Comparison of ENCODE assay signal across 11 mouse cellular contexts in the genomic region with DNA sequence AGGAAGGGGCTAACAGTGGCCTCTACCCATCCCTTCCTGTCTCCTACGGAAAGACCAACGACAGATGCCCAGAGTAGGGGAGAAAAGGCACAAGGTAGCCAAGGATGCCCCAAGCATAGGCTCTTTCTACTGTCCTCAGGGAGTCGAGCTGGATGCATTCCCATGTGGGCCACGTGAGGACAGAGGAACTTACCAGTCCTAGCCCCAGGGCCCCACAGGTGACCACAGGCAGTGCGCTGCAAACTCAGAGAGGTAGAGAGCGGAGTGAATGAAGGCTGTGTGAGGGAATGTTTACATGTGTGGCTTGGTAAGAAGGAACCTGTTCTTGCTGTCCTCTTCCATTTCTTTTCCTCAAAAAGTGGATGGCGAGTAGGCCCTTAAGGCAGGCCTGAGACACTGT. TPM values are rescaled to one million over a fixed set of nuclear protein-coding genes. Genes with fewer than 3 reads are reported as not detected.
A peak's percentile ranks its signal among the peaks of the same experiment; 100 is the strongest.
DNase-seq lines count a peak whose midpoint lies in the region; ATAC-seq and TF ChIP-seq lines count a peak whose summit lies in the region.
"Had no signal": no experiment of that assay in that cellular context is flagged by ENCODE, and none has a peak within 500 bp of the region (broad histone marks: within the 10 kb centered on the region; RNA-seq: fewer than 3 reads in every experiment).

No protein-coding gene starts in this region.

- peaks cover 18% of the 10 kb centered on the region for H3K36me3 ChIP-seq in hindbrain, embryonic 14.5 days (replicated peaks; ENCODE audit: control insufficient read depth, insufficient read depth)
- peaks cover 10% of the 10 kb centered on the region; the same call in 1 of the 2 replicates for H3K36me3 ChIP-seq in hindbrain, postnatal 0 days (ENCODE audit: insufficient read depth, low read length)
- H3K36me3 ChIP-seq in limb, embryonic 13.5 days = peaks cover 17% of the 10 kb centered on the region
- H3K36me3 ChIP-seq in forebrain, embryonic 11.5 days (ENCODE audit: control insufficient read depth, insufficient read depth, low read length) = no peaks in the 10 kb centered on the region; the same call in 1 of the 2 replicates

- H3K27ac ChIP-seq in hindbrain, embryonic 14.5 days = no peak overlapping the region
- H3K27ac ChIP-seq in hindbrain, postnatal 0 days = no peak overlapping the region
- H3K27ac ChIP-seq in limb, embryonic 13.5 days = peak overlapping the region; percentile 69; the same call in 1 of the 2 replicates
- no peak overlapping the region for H3K27ac ChIP-seq in forebrain, embryonic 11.5 days (ENCODE audit: low read depth, low read length)
- H3K27ac ChIP-seq: kidney, postnatal 0 days; midbrain, embryonic 12.5 days had no signal

- H3K4me3 ChIP-seq in hindbrain, embryonic 14.5 days (replicated peaks; ENCODE audit: low read length) = no peak overlapping the region
- H3K4me3 ChIP-seq in hindbrain, postnatal 0 days (ENCODE audit: low read length) = no peak overlapping the region
- no peak overlapping the region for H3K4me3 ChIP-seq in limb, embryonic 13.5 days
- H3K4me3 ChIP-seq in forebrain, embryonic 11.5 days (ENCODE audit: low read depth, low read length) = no peak overlapping the region
- H3K4me3 ChIP-seq: midbrain, embryonic 12.5 days had no signal

- H3K9ac ChIP-seq in hindbrain, embryonic 14.5 days = no peak overlapping the region
- H3K9ac ChIP-seq in hindbrain, postnatal 0 days (replicated peaks; ENCODE audit: low read length) = no peak overlapping the region
- no peak overlapping the region; the same call in 1 of the 2 replicates for H3K9ac ChIP-seq in limb, embryonic 13.5 days
- no peak overlapping the region for H3K9ac ChIP-seq in forebrain, embryonic 11.5 days (ENCODE audit: low read length)
- H3K9ac ChIP-seq: midbrain, embryonic 12.5 days had no signal

- 0 out of 2 replicates have a peak, but pooled peaks cover 9% of the 10 kb centered on the region for H3K4me1 ChIP-seq in hindbrain, embryonic 14.5 days (replicated peaks; ENCODE audit: control insufficient read depth, insufficient read depth, low read length)
- peaks cover 7% of the 10 kb centered on the region; the same call in 1 of the 2 replicates for H3K4me1 ChIP-seq in hindbrain, postnatal 0 days (ENCODE audit: insufficient read depth, low read length)
- peaks cover 45% of the 10 kb centered on the region for H3K4me1 ChIP-seq in limb, embryonic 13.5 days
- peaks cover 4% of the 10 kb centered on the region; the same call in 1 of the 2 replicates for H3K4me1 ChIP-seq in forebrain, embryonic 11.5 days (replicated peaks; ENCODE audit: control insufficient read depth, insufficient read depth, low read length)

- no peaks in the 10 kb centered on the region for H3K9me3 ChIP-seq in hindbrain, embryonic 14.5 days (ENCODE audit: control insufficient read depth, low read length)
- no peaks in the 10 kb centered on the region for H3K9me3 ChIP-seq in hindbrain, postnatal 0 days (ENCODE audit: low read length)
- no peaks in the 10 kb centered on the region for H3K9me3 ChIP-seq in limb, embryonic 13.5 days
- H3K9me3 ChIP-seq in forebrain, embryonic 11.5 days (ENCODE audit: control insufficient read depth, low read length) = no peaks in the 10 kb centered on the region
- H3K9me3 ChIP-seq: midbrain, embryonic 12.5 days had no signal

- no peaks in the 10 kb centered on the region for H3K27me3 ChIP-seq in hindbrain, embryonic 14.5 days (ENCODE audit: control insufficient read depth, insufficient read depth, low read length)
- no peaks in the 10 kb centered on the region for H3K27me3 ChIP-seq in hindbrain, postnatal 0 days (ENCODE audit: insufficient read depth, low read length)
- no peaks in the 10 kb centered on the region for H3K27me3 ChIP-seq in limb, embryonic 13.5 days
- no peaks in the 10 kb centered on the region for H3K27me3 ChIP-seq in forebrain, embryonic 11.5 days (ENCODE audit: control insufficient read depth, insufficient read depth, low read length)

- TF ChIP-seq CTCF in hindbrain, postnatal 0 days (IDR thresholded peaks at IDR 0.05; ENCODE audit: low read depth) = no peak

- ATAC-seq in hindbrain, embryonic 14.5 days (ENCODE audit: low FRiP score) = peak; percentile 14; the same call in 1 of the 2 replicates
- no peak for ATAC-seq in hindbrain, postnatal 0 days
- ATAC-seq in limb, embryonic 13.5 days (ENCODE audit: low FRiP score, low read depth) = no peak
- no peak for ATAC-seq in forebrain, embryonic 11.5 days (replicated peaks; ENCODE audit: low FRiP score)

- 58% methylated on average over 7 of the region's 7 CpGs for WGBS in hindbrain, embryonic 14.5 days
- 54% methylated on average over 7 of the region's 7 CpGs for WGBS in hindbrain, postnatal 0 days
- WGBS in limb, embryonic 13.5 days = 48% methylated on average over 7 of the region's 7 CpGs
- WGBS in forebrain, embryonic 11.5 days = 68% methylated on average over 7 of the region's 7 CpGs

- no peak overlapping the region for H3K4me2 ChIP-seq in hindbrain, embryonic 14.5 days (replicated peaks)
- no peak overlapping the region for H3K4me2 ChIP-seq in hindbrain, postnatal 0 days (ENCODE audit: low read depth, low read length)
- H3K4me2 ChIP-seq in limb, embryonic 13.5 days (replicated peaks) = peak overlapping the region; percentile 35
- no peak overlapping the region for H3K4me2 ChIP-seq in forebrain, embryonic 11.5 days (ENCODE audit: low read depth, low read length, severe bottlenecking)
- H3K4me2 ChIP-seq: midbrain, embryonic 12.5 days had no signal

- no peak for DNase-seq in hindbrain, embryonic 14.5 days (ENCODE audit: low spot score)
- no peak for DNase-seq in hindbrain, postnatal 0 days (ENCODE audit: low spot score)
- DNase-seq in thymus, postnatal 36 days = peak; percentile 13 to 33
- no peak for DNase-seq in thymus, postnatal 10 days (ENCODE audit: low spot score in 2 of 2)
- DNase-seq in right cerebral cortex, postnatal 4 days = no peak
- DNase-seq in forebrain, embryonic 11.5 days (ENCODE audit: low spot score) = no peak
- DNase-seq: cerebellum, adult 8-10 months; right cerebral cortex, adult 18-20 months had no signal

RNA-seq across cellular contexts. Expression of a gene that starts 11.6 kb away (rescaled TPM):
- 0.84 and 0.85 TPM in 2 replicates for polyA plus RNA-seq in hindbrain, embryonic 14.5 days (2014; fragmentation: Nextera tagmentation; extraction: Ambion mirVana)
- total RNA-seq in hindbrain, postnatal 0 days (2014; rRNA removed) = 2.3 and 2.8 TPM in 2 replicates
- polyA plus RNA-seq in hindbrain, postnatal 0 days (2015; fragmentation: Nextera tagmentation; extraction: Ambion mirVana) = 1.7 and 2.3 TPM in 2 replicates
- 0.45 and 0.46 TPM in 2 replicates for polyA plus RNA-seq in limb, embryonic 13.5 days (2015; fragmentation: Nextera tagmentation; extraction: Ambion mirVana)
- polyA plus RNA-seq in forebrain, embryonic 11.5 days (2014; fragmentation: Nextera tagmentation; extraction: Ambion mirVana) = 0.59 and 0.72 TPM in 2 replicates

RNA-seq across cellular contexts. Expression of a gene that starts 37.3 kb away (rescaled TPM):
- polyA plus RNA-seq in hindbrain, embryonic 14.5 days (2014; fragmentation: Nextera tagmentation; extraction: Ambion mirVana) = 126 and 131 TPM in 2 replicates
- total RNA-seq in hindbrain, postnatal 0 days (2014; rRNA removed) = 181 and 262 TPM in 2 replicates
- 139 and 145 TPM in 2 replicates for polyA plus RNA-seq in hindbrain, postnatal 0 days (2015; fragmentation: Nextera tagmentation; extraction: Ambion mirVana)
- polyA plus RNA-seq in limb, embryonic 13.5 days (2015; fragmentation: Nextera tagmentation; extraction: Ambion mirVana) = 65.1 and 69.7 TPM in 2 replicates
- polyA plus RNA-seq in forebrain, embryonic 11.5 days (2014; fragmentation: Nextera tagmentation; extraction: Ambion mirVana) = 58.2 and 61.5 TPM in 2 replicates

RNA-seq across cellular contexts. Expression of a gene that starts 41.9 kb away (rescaled TPM):
- 530 and 564 TPM in 2 replicates for polyA plus RNA-seq in hindbrain, embryonic 14.5 days (2014; fragmentation: Nextera tagmentation; extraction: Ambion mirVana)
- total RNA-seq in hindbrain, postnatal 0 days (2014; rRNA removed) = 622 and 633 TPM in 2 replicates
- polyA plus RNA-seq in hindbrain, postnatal 0 days (2015; fragmentation: Nextera tagmentation; extraction: Ambion mirVana) = 464 and 500 TPM in 2 replicates
- polyA plus RNA-seq in limb, embryonic 13.5 days (2015; fragmentation: Nextera tagmentation; extraction: Ambion mirVana) = 328 and 333 TPM in 2 replicates
- 332 and 420 TPM in 2 replicates for polyA plus RNA-seq in forebrain, embryonic 11.5 days (2014; fragmentation: Nextera tagmentation; extraction: Ambion mirVana)

RNA-seq across cellular contexts. Expression of a gene that starts 41.9 kb away (rescaled TPM):
- polyA plus RNA-seq in hindbrain, embryonic 14.5 days (2014; fragmentation: Nextera tagmentation; extraction: Ambion mirVana) = 101 TPM in 2 replicates
- total RNA-seq in hindbrain, postnatal 0 days (2014; rRNA removed) = 72.6 and 81.4 TPM in 2 replicates
- polyA plus RNA-seq in hindbrain, postnatal 0 days (2015; fragmentation: Nextera tagmentation; extraction: Ambion mirVana) = 84.3 and 87.7 TPM in 2 replicates
- 155 and 162 TPM in 2 replicates for polyA plus RNA-seq in limb, embryonic 13.5 days (2015; fragmentation: Nextera tagmentation; extraction: Ambion mirVana)
- polyA plus RNA-seq in forebrain, embryonic 11.5 days (2014; fragmentation: Nextera tagmentation; extraction: Ambion mirVana) = 180 and 188 TPM in 2 replicates

RNA-seq across cellular contexts. Expression of a gene that starts 54.8 kb away (rescaled TPM):
- polyA plus RNA-seq in hindbrain, embryonic 14.5 days (2014; fragmentation: Nextera tagmentation; extraction: Ambion mirVana) = 3.8 and 4.9 TPM in 2 replicates
- total RNA-seq in hindbrain, postnatal 0 days (2014; rRNA removed) = 14.7 and 19.1 TPM in 2 replicates
- polyA plus RNA-seq in hindbrain, postnatal 0 days (2015; fragmentation: Nextera tagmentation; extraction: Ambion mirVana) = 10.3 and 10.9 TPM in 2 replicates
- polyA plus RNA-seq in limb, embryonic 13.5 days (2015; fragmentation: Nextera tagmentation; extraction: Ambion mirVana) = 4.3 and 6.7 TPM in 2 replicates
- 2.4 TPM in 2 replicates for polyA plus RNA-seq in forebrain, embryonic 11.5 days (2014; fragmentation: Nextera tagmentation; extraction: Ambion mirVana)

Comparison
In these comparisons a context has a peak if more than half of its experiments do, and no peak if none do; other contexts are left out.
1. DNase-seq: peak in thymus, postnatal 36 days (2 of 2); none in hindbrain, embryonic 14.5 days (single experiment), hindbrain, postnatal 0 days (single experiment), thymus, postnatal 10 days (0 of 2), right cerebral cortex, postnatal 4 days (single experiment) and forebrain, embryonic 11.5 days (single experiment).